In genomic region chr4:44709740-44710700, GRCm38 (mm10) we compare ENCODE assay signal across 12 mouse cellular contexts. TPM values are rescaled to one million over a fixed set of nuclear protein-coding genes. Genes with fewer than 3 reads are reported as not detected.
DNase-seq lines count a peak whose midpoint lies in the region; ATAC-seq and TF ChIP-seq lines count a peak whose summit lies in the region.
"Had no signal": no experiment of that assay in that cellular context is flagged by ENCODE, and none has a peak within 500 bp of the region (broad histone marks: within the 10 kb centered on the region; RNA-seq: fewer than 3 reads in every experiment).

Gene Pax5 (minus strand): TSS chr4:44710487.

- WGBS in lung, adult 2 months: 34% methylated on average over 16 of the region's 16 CpGs
- WGBS in lung, postnatal 0 days: 29% methylated on average over 16 of the region's 16 CpGs
- WGBS in embryonic facial prominence, embryonic 13.5 days: 22% methylated on average over 16 of the region's 16 CpGs
- 20% methylated on average over 16 of the region's 16 CpGs for WGBS in midbrain, embryonic 15.5 days

- H3K4me1 ChIP-seq in lung, adult 2 months (ENCODE audit: control insufficient read depth, insufficient read depth, low read length): no peaks in the 10 kb centered on the region; the same call in 1 of the 2 replicates
- H3K4me1 ChIP-seq in lung, postnatal 0 days (ENCODE audit: insufficient read depth, low read depth, low read length): no peaks in the 10 kb centered on the region
- H3K4me1 ChIP-seq in embryonic facial prominence, embryonic 13.5 days: peaks cover 24% of the 10 kb centered on the region
- H3K4me1 ChIP-seq in midbrain, embryonic 15.5 days: peaks cover 7% of the 10 kb centered on the region; the same call in 1 of the 2 replicates

- TF ChIP-seq EP300 in lung, postnatal 0 days (IDR thresholded peaks at IDR 0.05): no peak

- H3K27ac ChIP-seq in gastrocnemius, adult 2 months: no peak within 1 kb of the TSS
- H3K27ac ChIP-seq in lung, postnatal 0 days (ENCODE audit: low read length): no peak within 1 kb of the TSS
- H3K27ac ChIP-seq in embryonic facial prominence, embryonic 13.5 days: no peak within 1 kb of the TSS
- H3K27ac ChIP-seq in midbrain, embryonic 15.5 days: 0 out of 2 replicates have a peak within 1 kb of the TSS, but pooled peaks have one; percentile 34

- peaks cover 85% of the 10 kb centered on the region for H3K27me3 ChIP-seq in lung, postnatal 0 days (replicated peaks; ENCODE audit: insufficient read depth, low read length)
- peaks cover 99% of the 10 kb centered on the region for H3K27me3 ChIP-seq in embryonic facial prominence, embryonic 13.5 days
- peaks cover 82% of the 10 kb centered on the region for H3K27me3 ChIP-seq in midbrain, embryonic 15.5 days (replicated peaks)

- intact Hi-C loops in gastrocnemius, adult 2 months (cut with DNase I): no loop called here

- no peak for TF ChIP-seq POLR2A in lung, adult 2 months (IDR thresholded peaks at IDR 0.05; ENCODE audit: borderline replicate concordance, extremely low read depth, low read depth, low read length)

- no peak for TF ChIP-seq CTCF in gastrocnemius, adult 2 months (IDR thresholded peaks at IDR 0.05)
- no peak for TF ChIP-seq CTCF in lung, adult 2 months (IDR thresholded peaks at IDR 0.05; ENCODE audit: insufficient read depth, low read length)
- TF ChIP-seq CTCF in lung, postnatal 0 days (IDR thresholded peaks at IDR 0.05): no peak

- no peak within 1 kb of the TSS for H3K4me2 ChIP-seq in lung, postnatal 0 days (replicated peaks; ENCODE audit: low read depth, low read length)
- no peak within 1 kb of the TSS for H3K4me2 ChIP-seq in embryonic facial prominence, embryonic 13.5 days
- H3K4me2 ChIP-seq in midbrain, embryonic 15.5 days: 0 out of 2 replicates have a peak within 1 kb of the TSS, but pooled peaks have one; percentile 17

- no peaks in the 10 kb centered on the region for H3K9me3 ChIP-seq in lung, postnatal 0 days (ENCODE audit: low read length)
- no peaks in the 10 kb centered on the region for H3K9me3 ChIP-seq in embryonic facial prominence, embryonic 13.5 days
- H3K9me3 ChIP-seq in midbrain, embryonic 15.5 days: no peaks in the 10 kb centered on the region

- no peak within 1 kb of the TSS for H3K9ac ChIP-seq in lung, postnatal 0 days (replicated peaks; ENCODE audit: low read depth)
- H3K9ac ChIP-seq in embryonic facial prominence, embryonic 13.5 days: no peak within 1 kb of the TSS
- H3K9ac ChIP-seq in midbrain, embryonic 15.5 days: no peak within 1 kb of the TSS

- H3K36me3 ChIP-seq in lung, postnatal 0 days (ENCODE audit: insufficient read depth, low read length): no peaks in the 10 kb centered on the region
- H3K36me3 ChIP-seq in embryonic facial prominence, embryonic 13.5 days: no peaks in the 10 kb centered on the region
- no peaks in the 10 kb centered on the region for H3K36me3 ChIP-seq in midbrain, embryonic 15.5 days (replicated peaks)

- DNase-seq in gastrocnemius, adult 2 months: no peak
- no peak for DNase-seq in gastrocnemius, postnatal 4 days (ENCODE audit: low spot score in 2 of 2)
- no peak for DNase-seq in lung, adult 2 months
- DNase-seq in lung, postnatal 0 days (ENCODE audit: low spot score): no peak
- no peak for DNase-seq in Muller cell, postnatal 12 days (ENCODE audit: inconsistent ontology term)
- DNase-seq: gastrocnemius, postnatal 25 days; kidney, postnatal 14 days had no signal

- H3K4me3 ChIP-seq in gastrocnemius, adult 2 months: 0 out of 2 replicates have a peak within 1 kb of the TSS, but pooled peaks have one; percentile 7
- H3K4me3 ChIP-seq in lung, adult 2 months (replicated peaks; ENCODE audit: extremely low read depth, low read depth, low read length): peak within 1 kb of the TSS; percentile 32
- H3K4me3 ChIP-seq in lung, postnatal 0 days (ENCODE audit: low read depth, low read length): no peak within 1 kb of the TSS
- 0 out of 2 replicates have a peak within 1 kb of the TSS, but pooled peaks have one; percentile 1 for H3K4me3 ChIP-seq in embryonic facial prominence, embryonic 13.5 days
- 0 out of 2 replicates have a peak within 1 kb of the TSS, but pooled peaks have one; percentile 10 for H3K4me3 ChIP-seq in midbrain, embryonic 15.5 days

- no peak for ATAC-seq in lung, postnatal 0 days
- ATAC-seq in embryonic facial prominence, embryonic 13.5 days (ENCODE audit: insufficient number of reproducible peaks, insufficient read depth, low FRiP score, low TSS enrichment, low read depth): no peak
- no peak for ATAC-seq in midbrain, embryonic 15.5 days (replicated peaks)
- no peak for ATAC-seq in frontal cortex, adult (ENCODE audit: low TSS enrichment)

RNA-seq across cellular contexts. Expression of gene Pax5, which starts in this region (rescaled TPM):
- total RNA-seq in gastrocnemius, adult 2 months (2021): under 1 TPM in 1 of 2 experiments, not detected in 1; 0.10 TPM
- 1 to 10 TPM in 1 of 2 experiments, under 1 TPM in 1; 0.34 to 1.4 TPM for total RNA-seq in gastrocnemius, postnatal 4 days (2021)
- 6.1 and 6.7 TPM in 2 replicates for polyA plus RNA-seq in lung, adult 2 months (2012; rRNA removed)
- polyA plus RNA-seq in lung, postnatal 0 days (2015; fragmentation: Nextera tagmentation; extraction: Ambion mirVana): 0.05 and 0.12 TPM in 2 replicates
- polyA plus RNA-seq in embryonic facial prominence, embryonic 13.5 days (2015; fragmentation: Nextera tagmentation; extraction: Ambion mirVana): not detected in 2 replicates
- 7.8 and 9.1 TPM in 2 replicates for polyA plus RNA-seq in midbrain, embryonic 15.5 days (2015; fragmentation: Nextera tagmentation; extraction: Ambion mirVana)
- total RNA-seq: hematopoietic stem cell, adult 5-6 weeks had no signal
- polyA plus RNA-seq: liver, embryonic 11.5 days had no signal
